In the genomic region with DNA sequence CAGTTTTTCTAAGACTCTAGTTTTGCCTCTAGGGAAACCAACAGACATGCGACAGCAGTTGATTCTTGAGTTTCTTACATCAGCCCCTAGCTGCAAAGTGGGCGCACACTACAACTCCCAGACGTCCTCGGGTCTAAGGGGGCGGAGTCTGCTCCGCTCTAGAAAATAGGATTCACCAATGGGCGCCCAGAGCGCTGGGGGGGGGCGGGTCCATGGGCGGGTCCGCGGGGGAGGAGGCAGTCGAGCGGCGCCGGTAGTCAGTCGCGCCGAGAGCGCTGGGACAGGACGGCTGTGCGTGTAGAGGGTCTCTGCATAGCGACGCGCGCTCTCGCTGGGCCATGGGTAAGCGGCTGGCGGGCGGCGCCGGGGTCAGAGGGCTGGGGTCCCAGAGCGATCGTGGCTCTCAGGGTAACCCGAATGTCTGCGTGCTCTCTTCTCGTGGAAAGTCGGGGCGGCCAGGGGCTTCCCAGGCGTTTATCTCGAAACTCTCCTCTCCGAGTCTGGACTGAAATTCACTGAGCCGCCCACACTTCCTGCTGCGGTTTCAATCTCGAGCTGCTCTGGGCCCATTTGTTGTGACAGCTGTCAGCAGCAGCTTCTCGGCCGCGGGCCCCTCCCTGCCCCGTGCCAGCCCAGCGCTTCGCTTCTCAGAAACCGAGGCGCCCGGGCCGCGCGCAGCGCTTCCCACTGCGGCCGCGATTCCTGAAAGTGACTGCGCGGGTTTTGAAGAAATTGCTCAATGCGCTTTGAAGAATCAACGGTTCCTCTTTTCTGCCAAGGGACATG, we compare ENCODE assay signal across 8 mouse cellular contexts. TPM values are rescaled to one million over a fixed set of nuclear protein-coding genes. Genes with fewer than 3 reads are reported as not detected.
DNase-seq lines count a peak whose midpoint lies in the region; TF ChIP-seq lines count a peak whose summit lies in the region.

A gene (plus strand): TSS at position 239 of the 786 bp plus-strand sequence.

- intact Hi-C loops in gastrocnemius, adult 2 months (cut with DNase I): no loop called here

- DNase-seq in WW6 (ENCODE audit: low read depth, low spot score): peak; percentile 79
- peak; percentile 61 to 84 for DNase-seq in cerebellum, postnatal 4 days (ENCODE audit: low spot score in 2 of 2)
- peak; percentile 93 for DNase-seq in gastrocnemius, adult 2 months
- DNase-seq in hindlimb bud, embryonic 11.5 days (ENCODE audit: extremely low spot score, low read depth, low spot score): peak; percentile 73
- DNase-seq in left cerebral cortex, adult 8-10 months (ENCODE audit: low spot score in 2 of 2): peak; percentile 70 to 82
- peak; percentile 93 for DNase-seq in right cerebral cortex, postnatal 10 days (ENCODE audit: low spot score in 2 of 2)
- DNase-seq in urinary bladder, postnatal 25 days (ENCODE audit: low spot score): peak; percentile 73

- peaks cover 2% of the 10 kb centered on the region; the same call in 1 of the 2 replicates for H3K9me3 ChIP-seq in megakaryocyte, embryonic 14.5 days

- peak; percentile 21; the same call in 1 of the 2 replicates for TF ChIP-seq CTCF in gastrocnemius, adult 2 months (IDR thresholded peaks at IDR 0.05)

- peak within 1 kb of the TSS; percentile 84 for H3K4me3 ChIP-seq in gastrocnemius, adult 2 months
- peak within 1 kb of the TSS; percentile 93 for H3K4me3 ChIP-seq in megakaryocyte, embryonic 14.5 days (replicated peaks)

- peaks cover 36% of the 10 kb centered on the region for H3K4me1 ChIP-seq in megakaryocyte, embryonic 14.5 days

- H3K27me3 ChIP-seq in megakaryocyte, embryonic 14.5 days (replicated peaks): peaks cover 87% of the 10 kb centered on the region

- peak within 1 kb of the TSS; percentile 98 for H3K27ac ChIP-seq in gastrocnemius, adult 2 months

- no peaks in the 10 kb centered on the region for H3K36me3 ChIP-seq in megakaryocyte, embryonic 14.5 days (replicated peaks; ENCODE audit: low read length)

RNA-seq across cellular contexts. Expression of the gene that starts here (rescaled TPM):
- total RNA-seq in gastrocnemius, adult 2 months (2021): 10 to 100 TPM in 1 of 2 experiments, 1 to 10 TPM in 1; 7.0 to 18.6 TPM
- total RNA-seq in left cerebral cortex, adult 8-10 months (2022): 10 to 100 TPM; 10.9 to 18.8 (median 13.0) TPM
- polyA plus RNA-seq in megakaryocyte, embryonic 14.5 days (2012; ENCODE audit: insufficient read depth, low replicate concordance): 4.4 and 17.4 TPM in 2 replicates

Comparison
In these comparisons a context has a peak if more than half of its experiments do, and no peak if none do; other contexts are left out.
1. Peak in every context shown above with its lines: DNase-seq, H3K4me3 ChIP-seq and H3K27ac ChIP-seq.